Mouse (Mus musculus) hindbrain, embryonic 13.5 days (tissue): ENCODE measurements around the gene Llph. TPM values are rescaled to one million over a fixed set of nuclear protein-coding genes. Genes with fewer than 3 reads are reported as not detected.

Experiments used
- ATAC-seq: fragments of 200-750 bp; cut with Nextera tagmentation; 2 replicates; pipeline ENCODE4 v1.8.0; 2017; ENCODE audit warnings: moderate TSS enrichment; ENCODE audit not compliant: low FRiP score
- H3K27ac ChIP-seq: fragments of 300-500 bp; sonication (generic); 2 replicates; pipeline ENCODE4 v1.5.1; 2015; ENCODE audit warnings: inconsistent platforms, mild to moderate bottlenecking, moderate library complexity
- H3K27me3 ChIP-seq: fragments of 300-500 bp; sonication (generic); 2 replicates; pipeline ENCODE4 v1.6.1; 2015; ENCODE audit warnings: mild to moderate bottlenecking, inconsistent platforms
- H3K36me3 ChIP-seq: fragments of 300-500 bp; sonication (generic); 2 replicates; pipeline ENCODE4 v1.6.1; 2015; ENCODE audit warnings: mild to moderate bottlenecking, inconsistent platforms
- H3K4me1 ChIP-seq: fragments of 300-500 bp; sonication (generic); replicated peaks from 2 replicates; pipeline ENCODE4 v1.6.1; 2015; ENCODE audit warnings: inconsistent platforms
- H3K4me2 ChIP-seq: fragments of 300-500 bp; sonication (generic); 2 replicates; pipeline ENCODE4 v1.6.1; 2015; ENCODE audit warnings: inconsistent platforms, mild to moderate bottlenecking, moderate library complexity
- H3K4me3 ChIP-seq: fragments of 300-500 bp; sonication (generic); 2 replicates; pipeline ENCODE4 v1.5.1; 2015; ENCODE audit warnings: mild to moderate bottlenecking, inconsistent platforms
- H3K9ac ChIP-seq: fragments of 300-500 bp; sonication (generic); 2 replicates; pipeline ENCODE4 v1.6.1; 2015; ENCODE audit warnings: mild to moderate bottlenecking, inconsistent platforms
- H3K9me3 ChIP-seq: fragments of 300-500 bp; sonication (generic); 2 replicates; pipeline ENCODE4 v1.6.1; 2016; ENCODE audit warnings: inconsistent platforms
- WGBS: fragments of 180-500 bp; shearing (Covaris S2); methylation state at CpG from one replicate; pipeline ENCODE4 v1.1.7; 2015; 5-methylcytosine and 5-hydroxymethylcytosine counted together
- polyA plus RNA-seq: library from polyadenylated mRNA; unstranded; fragments of >200 nt; fragmentation: Nextera tagmentation; extraction: Ambion mirVana; gene quantifications from 2 replicates; pipeline ENCODE4 v1.2.1, GENCODE M21; 2015

The Llph gene
- polyA plus RNA-seq, 1 experiment from 2014 or later = 44.0 TPM

GRCm38 (mm10) chr10:120233655-120234367, 6.9 kb downstream of the Llph start:
- Histone ChIP-seq H3K4me3 (no peak overlapping the region), H3K4me2 (0 out of 2 replicates have a peak overlapping the region, but pooled peaks have one; percentile 11), H3K27ac (no peak overlapping the region), H3K4me1 (peaks cover 6% of the 10 kb centered on the region), H3K9me3 (no peaks in the 10 kb centered on the region), H3K27me3 (no peaks in the 10 kb centered on the region), H3K9ac (no peak overlapping the region), H3K36me3 (peaks cover 24% of the 10 kb centered on the region)
- ATAC-seq = no peak
- 33% methylated on average over 18 of the region's 18 CpGs for WGBS

GRCm38 (mm10) chr10:120236855-120237254, 10.0 kb downstream of the Llph start:
- 77% methylated on average over 9 of the region's 9 CpGs for WGBS
- no peak overlapping the region for H3K9ac ChIP-seq
- no peaks in the 10 kb centered on the region for H3K4me1 ChIP-seq
- no peak overlapping the region for H3K4me2 ChIP-seq
- no peak overlapping the region for H3K4me3 ChIP-seq
- H3K27ac ChIP-seq = no peak overlapping the region
- H3K36me3 ChIP-seq = peaks cover 3% of the 10 kb centered on the region; the same call in 1 of the 2 replicates
- H3K27me3 ChIP-seq = no peaks in the 10 kb centered on the region
- ATAC-seq = no peak
- no peaks in the 10 kb centered on the region for H3K9me3 ChIP-seq

GRCm38 (mm10) chr10:120238241-120238640, 11.4 kb downstream of the Llph start:
- no peaks in the 10 kb centered on the region for H3K9me3 ChIP-seq
- no peak overlapping the region for H3K27ac ChIP-seq
- H3K27me3 ChIP-seq = no peaks in the 10 kb centered on the region
- H3K4me2 ChIP-seq = no peak overlapping the region
- H3K4me1 ChIP-seq = no peaks in the 10 kb centered on the region
- no peak overlapping the region for H3K4me3 ChIP-seq
- H3K9ac ChIP-seq = no peak overlapping the region
- WGBS = 87% methylated on average over 8 of the region's 8 CpGs
- no peak for ATAC-seq
- no peaks in the 10 kb centered on the region for H3K36me3 ChIP-seq

GRCm38 (mm10) chr10:120239476-120239875, 12.6 kb downstream of the Llph start:
- ATAC-seq = no peak
- Histone ChIP-seq H3K27me3 (no peaks in the 10 kb centered on the region), H3K9ac (no peak overlapping the region), H3K36me3 (no peaks in the 10 kb centered on the region), H3K9me3 (no peaks in the 10 kb centered on the region), H3K4me2 (no peak overlapping the region), H3K4me3 (no peak overlapping the region), H3K27ac (no peak overlapping the region), H3K4me1 (no peaks in the 10 kb centered on the region)
- WGBS = 63% methylated on average over 6 of the region's 6 CpGs

GRCm38 (mm10) chr10:120242421-120242820, 15.6 kb downstream of the Llph start:
- WGBS = 75% methylated on average over 6 of the region's 6 CpGs
- Histone ChIP-seq H3K36me3 (no peaks in the 10 kb centered on the region), H3K4me1 (peaks cover 13% of the 10 kb centered on the region; the same call in 1 of the 2 replicates), H3K27me3 (no peaks in the 10 kb centered on the region), H3K9ac (no peak overlapping the region), H3K4me2 (no peak overlapping the region), H3K9me3 (no peaks in the 10 kb centered on the region), H3K27ac (no peak overlapping the region), H3K4me3 (no peak overlapping the region)
- no peak for ATAC-seq

- Histone ChIP-seq H3K27me3 (peaks cover 2% of the 10 kb centered on the region; the same call in 1 of the 2 replicates), H3K4me3 (no peak overlapping the region), H3K9me3 (no peaks in the 10 kb centered on the region), H3K27ac (no peak overlapping the region), H3K9ac (no peak overlapping the region), H3K4me1 (peaks cover 13% of the 10 kb centered on the region; the same call in 1 of the 2 replicates), H3K4me2 (no peak overlapping the region), H3K36me3 (no peaks in the 10 kb centered on the region)
- WGBS = 87% methylated on average over 5 of the region's 5 CpGs
- ATAC-seq = no peak
Observed at GRCm38 (mm10) chr10:120245681-120246080, 18.8 kb downstream of the Llph start.

- Histone ChIP-seq H3K4me2 (no peak overlapping the region), H3K27ac (no peak overlapping the region), H3K27me3 (peaks cover 2% of the 10 kb centered on the region; the same call in 1 of the 2 replicates), H3K4me3 (no peak overlapping the region), H3K36me3 (no peaks in the 10 kb centered on the region), H3K9ac (no peak overlapping the region), H3K4me1 (peaks cover 13% of the 10 kb centered on the region; the same call in 1 of the 2 replicates), H3K9me3 (no peaks in the 10 kb centered on the region)
- ATAC-seq = no peak
- WGBS = 46% methylated on average over 9 of the region's 9 CpGs
Observed at GRCm38 (mm10) chr10:120246994-120247750, 20.3 kb downstream of the Llph start.

- Histone ChIP-seq H3K9ac (no peak overlapping the region), H3K4me3 (no peak overlapping the region), H3K4me2 (no peak overlapping the region), H3K27me3 (peaks cover 2% of the 10 kb centered on the region; the same call in 1 of the 2 replicates), H3K9me3 (no peaks in the 10 kb centered on the region), H3K27ac (no peak overlapping the region), H3K4me1 (peaks cover 18% of the 10 kb centered on the region; the same call in 1 of the 2 replicates), H3K36me3 (no peaks in the 10 kb centered on the region)
- WGBS = 62% methylated on average over 11 of the region's 11 CpGs
- ATAC-seq = no peak
Observed at GRCm38 (mm10) chr10:120250911-120251683, 24.2 kb downstream of the Llph start.

- H3K4me1 ChIP-seq = peaks cover 12% of the 10 kb centered on the region; the same call in 1 of the 2 replicates
- 88% methylated on average over 4 of the region's 4 CpGs for WGBS
- ATAC-seq = no peak
Observed at GRCm38 (mm10) chr10:120251791-120252190, 24.9 kb downstream of the Llph start.

GRCm38 (mm10) chr10:120252800-120253199, 25.9 kb downstream of the Llph start:
- Histone ChIP-seq H3K4me1 (peaks cover 5% of the 10 kb centered on the region; the same call in 1 of the 2 replicates), H3K27ac (no peak overlapping the region), H3K9me3 (no peaks in the 10 kb centered on the region), H3K27me3 (peaks cover 2% of the 10 kb centered on the region; the same call in 1 of the 2 replicates), H3K9ac (no peak overlapping the region), H3K4me3 (no peak overlapping the region), H3K4me2 (no peak overlapping the region), H3K36me3 (no peaks in the 10 kb centered on the region)
- ATAC-seq = no peak
- 56% methylated on average over 8 of the region's 8 CpGs for WGBS

More at GRCm38 (mm10) chr10:120251791-120252190, 24.9 kb downstream of the Llph start:
- Histone ChIP-seq H3K27me3 (peaks cover 2% of the 10 kb centered on the region; the same call in 1 of the 2 replicates), H3K4me3 (no peak overlapping the region), H3K9me3 (no peaks in the 10 kb centered on the region), H3K27ac (no peak overlapping the region), H3K4me2 (no peak overlapping the region), H3K36me3 (no peaks in the 10 kb centered on the region), H3K9ac (no peak overlapping the region)

- Histone ChIP-seq H3K27me3 (no peaks in the 10 kb centered on the region), H3K9ac (no peak overlapping the region), H3K4me2 (no peak overlapping the region), H3K36me3 (no peaks in the 10 kb centered on the region), H3K9me3 (no peaks in the 10 kb centered on the region), H3K27ac (no peak overlapping the region), H3K4me1 (peaks cover 5% of the 10 kb centered on the region; the same call in 1 of the 2 replicates), H3K4me3 (no peak overlapping the region)
- ATAC-seq = no peak
- WGBS = 33% methylated on average over 11 of the region's 11 CpGs
Observed at GRCm38 (mm10) chr10:120257231-120257630, 30.4 kb downstream of the Llph start.

GRCm38 (mm10) chr10:120267790-120268189, 40.9 kb downstream of the Llph start:
- Histone ChIP-seq H3K27me3 (no peaks in the 10 kb centered on the region), H3K4me1 (peaks cover 15% of the 10 kb centered on the region), H3K9ac (no peak overlapping the region), H3K9me3 (no peaks in the 10 kb centered on the region), H3K4me2 (no peak overlapping the region), H3K27ac (no peak overlapping the region), H3K36me3 (no peaks in the 10 kb centered on the region), H3K4me3 (no peak overlapping the region)
- no peak for ATAC-seq
- 80% methylated on average over 12 of the region's 12 CpGs for WGBS
